Mouse (Mus musculus) megakaryocyte, adult 5-6 weeks (primary cell): ENCODE data around the gene Ppm1h. TPM values are rescaled to one million over a fixed set of nuclear protein-coding genes. Genes with fewer than 3 reads are reported as not detected.
"Not testable (repeated sequence)": the region's sequence is repeated elsewhere in the genome, so short reads cannot be mapped to it uniquely, and the experiment has no call there.

Source experiments
- ATAC-seq: 2 replicates; pipeline ENCODE4 v1.8.0; 2016; ENCODE audit warnings: mild to moderate bottlenecking, inconsistent platforms; ENCODE audit not compliant: poor library complexity, severe bottlenecking
- total RNA-seq, 2 experiments: library from RNA; stranded (forward) in 1 of 2; stranded (reverse) in 1 of 2; fragments of 153-499, 151-499 nt in 1 of 2; fragments of 221-1000, 200-1000 nt in 1 of 2; gene quantifications; 2 replicates each; pipeline versions ENCODE4 v1.2.3 to v1.2.4; 2015 to 2017

Ppm1h gene
- total RNA-seq, 2 experiments from 2014 or later = 27.9 to 31.8 TPM

- ATAC-seq = no peak
Measured at GRCm38 (mm10) chr10:122962651-122963050, 284.1 kb downstream of the Ppm1h start.

GRCm38 (mm10) chr10:122963463-122964240 lies 285.1 kb downstream of the Ppm1h start:
- ATAC-seq = no peak

DNA sequence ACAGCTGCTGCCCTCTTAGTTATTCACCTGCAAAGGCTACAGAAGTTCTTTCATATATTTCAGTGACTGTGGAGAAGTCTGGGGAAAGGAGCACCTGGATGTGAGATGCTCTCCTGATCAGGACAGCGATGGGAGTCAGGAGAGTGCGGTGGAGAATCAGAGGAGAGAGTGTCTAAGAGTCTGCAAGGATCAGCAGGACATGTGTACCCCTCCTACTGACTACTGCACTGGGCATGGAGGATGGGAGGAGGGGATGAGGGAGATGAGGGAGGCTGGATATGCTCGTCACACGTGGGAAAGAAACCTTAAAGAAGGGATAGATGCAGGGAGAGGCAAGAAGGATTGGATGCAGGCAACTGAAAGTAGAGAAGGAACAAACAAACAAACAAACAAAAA lies 285.7 kb downstream of the Ppm1h start:
- ATAC-seq = no peak

DNA sequence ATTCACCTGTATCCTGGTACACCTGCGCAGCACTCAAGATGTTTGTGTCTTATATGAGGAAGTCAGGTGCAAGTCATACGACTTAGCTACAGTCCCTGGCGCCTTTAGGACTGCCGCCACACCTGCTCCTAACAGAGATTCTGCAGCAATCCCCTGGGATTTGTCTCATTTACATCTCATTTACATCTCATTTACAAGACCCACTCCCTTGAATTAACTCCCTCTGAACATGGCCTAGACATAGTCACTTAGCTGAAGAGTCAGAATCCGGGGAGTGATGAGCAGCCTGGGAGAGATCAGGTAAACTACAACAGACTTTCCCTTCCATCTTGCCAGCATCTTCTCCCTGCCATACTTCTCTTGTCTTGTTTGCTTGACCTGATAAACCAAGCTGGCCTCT lies 287.1 kb downstream of the Ppm1h start:
- ATAC-seq = not testable (repeated sequence)

DNA sequence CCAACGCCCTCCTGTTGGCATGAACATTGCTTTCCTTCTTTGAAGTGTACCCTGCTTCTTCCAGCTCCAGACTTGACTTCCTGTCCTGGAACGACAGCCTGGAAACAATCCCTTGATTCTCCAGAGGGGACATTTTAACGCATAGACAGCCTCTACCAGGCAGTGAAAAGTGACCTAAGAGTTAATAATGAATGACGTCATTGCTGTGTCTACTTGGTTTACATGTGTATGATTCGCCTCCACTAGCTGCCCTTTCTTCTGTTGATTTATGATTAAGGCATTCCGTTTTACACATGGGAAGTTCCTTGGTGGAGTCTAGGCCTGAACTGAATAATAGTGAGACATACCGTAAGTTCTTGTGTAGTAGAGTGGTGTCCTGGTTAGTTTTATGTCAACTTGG lies 287.9 kb downstream of the Ppm1h start:
- ATAC-seq = no peak

DNA sequence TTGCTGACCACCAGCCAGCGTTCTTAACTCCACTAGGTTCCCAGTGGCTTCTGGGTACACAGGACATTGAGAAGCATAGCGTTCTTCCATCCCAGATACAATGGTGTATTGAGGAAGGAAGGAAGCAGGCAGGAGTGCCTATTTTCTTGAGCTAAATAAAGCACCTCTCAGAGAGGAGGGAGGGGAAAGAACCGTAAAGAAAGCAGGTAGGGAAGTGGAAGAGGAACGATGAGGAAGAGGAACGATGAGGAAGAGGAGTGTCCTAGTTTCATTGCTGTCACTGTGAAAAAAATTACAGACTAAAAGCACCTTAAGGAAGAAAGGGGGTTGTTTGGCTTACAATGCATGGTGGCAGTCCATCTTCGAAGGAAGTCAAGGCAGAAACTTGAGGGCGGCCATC lies 291.6 kb downstream of the Ppm1h start:
- peak; percentile 83 for ATAC-seq

GRCm38 (mm10) chr10:122973241-122973640 lies 294.7 kb downstream of the Ppm1h start:
- no peak for ATAC-seq

GRCm38 (mm10) chr10:122976038-122976437 lies 297.5 kb downstream of the Ppm1h start:
- peak; percentile 47 for ATAC-seq

- ATAC-seq = no peak
Measured at GRCm38 (mm10) chr10:122979356-122979755, 300.8 kb downstream of the Ppm1h start.

DNA sequence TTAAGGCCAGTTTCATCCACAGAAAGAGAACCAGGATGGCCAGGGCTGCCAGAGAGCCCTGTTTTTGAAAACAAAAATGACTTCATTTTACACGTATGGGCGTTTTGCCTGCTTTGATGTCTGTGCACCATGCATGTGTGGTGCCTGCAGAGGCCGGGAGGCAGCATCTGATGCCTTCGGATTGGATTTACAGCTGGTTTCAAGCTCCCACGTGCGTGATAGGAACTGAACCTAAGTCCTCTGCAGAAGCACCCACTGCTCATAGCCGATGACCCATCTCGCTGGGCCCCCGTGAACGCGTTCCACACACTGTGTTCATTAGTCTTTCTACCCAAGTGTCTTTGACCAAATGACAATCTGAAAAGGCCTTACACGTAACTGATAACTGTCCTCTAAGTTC lies 301.6 kb downstream of the Ppm1h start:
- no peak for ATAC-seq

- no peak for ATAC-seq
Measured at GRCm38 (mm10) chr10:122982909-122983578, 304.5 kb downstream of the Ppm1h start.

- ATAC-seq = no peak
Measured at GRCm38 (mm10) chr10:122983579-122984530, 305.3 kb downstream of the Ppm1h start.

- ATAC-seq = no peak
Measured at GRCm38 (mm10) chr10:122984531-122985251, 306.1 kb downstream of the Ppm1h start.

DNA sequence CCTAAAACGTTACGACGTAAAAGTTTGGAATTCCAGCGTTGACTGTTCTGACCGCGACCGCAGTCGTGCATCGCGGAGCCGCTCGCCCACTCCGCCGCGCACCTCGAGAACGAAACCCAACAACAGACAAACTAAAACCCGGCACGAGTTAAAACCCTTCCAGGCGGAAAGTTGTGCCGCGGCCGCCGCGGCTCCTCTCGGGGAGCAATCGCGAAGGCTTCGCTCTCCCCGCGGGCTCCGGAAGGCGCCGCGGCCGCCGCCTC lies 306.6 kb downstream of the Ppm1h start:
- peak; percentile 6 for ATAC-seq

- ATAC-seq = peak; percentile 44
Measured at GRCm38 (mm10) chr10:122985515-122986319, 307.2 kb downstream of the Ppm1h start.

GRCm38 (mm10) chr10:122986320-122987225 lies 308.0 kb downstream of the Ppm1h start:
- peak; percentile 50 for ATAC-seq

- peak; percentile 44 for ATAC-seq
Measured at GRCm38 (mm10) chr10:122987671-122988128, 309.1 kb downstream of the Ppm1h start.

DNA sequence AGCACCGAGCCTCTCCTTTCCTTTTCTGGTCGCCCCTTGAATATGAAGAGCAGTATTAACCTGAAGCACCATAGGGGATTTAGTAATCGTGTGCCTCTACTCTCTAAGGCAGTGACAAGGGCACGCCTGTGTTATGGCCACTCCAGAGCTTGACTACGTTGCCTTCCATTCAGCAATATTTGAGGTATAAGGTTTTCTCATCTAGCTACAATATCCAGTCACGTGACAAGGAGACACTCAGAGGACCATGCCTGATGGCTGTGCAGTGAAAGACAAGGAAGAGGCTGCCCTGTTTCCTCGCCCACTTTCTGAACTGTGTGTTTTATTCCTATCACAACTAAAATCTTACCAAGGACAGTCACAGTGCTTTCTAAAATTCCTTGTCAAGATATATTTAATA lies 309.8 kb downstream of the Ppm1h start:
- no peak for ATAC-seq

- no peak for ATAC-seq
Measured at GRCm38 (mm10) chr10:122989916-122990315, 311.4 kb downstream of the Ppm1h start.
